Mouse (Mus musculus) retina, embryonic 14.5 days (tissue): Measurements from ENCODE around the gene Tmcc1.
"Not testable (repeated sequence)": the region's sequence is repeated elsewhere in the genome, so short reads cannot be mapped to it uniquely, and the experiment has no call there.

ENCODE experiments used
- DNase-seq: peaks from one replicate; pipeline ENCODE4 v3.0.0-alpha.2; 2015; ENCODE audit warnings: low spot score

Tmcc1 gene

GRCm38 (mm10) chr6:116193394-116194393 is at the start of gene Tmcc1:
Gene Tmcc1 (minus strand): TSS chr6:116193486.
- peak; percentile 98 for DNase-seq

GRCm38 (mm10) chr6:116240371-116240770 is 47.1 kb upstream of the Tmcc1 start:
- DNase-seq, result no peak

- no peak for DNase-seq
Measured at GRCm38 (mm10) chr6:116238083-116238482, 44.8 kb upstream of the Tmcc1 start.

GRCm38 (mm10) chr6:116235336-116235735 is 42.0 kb upstream of the Tmcc1 start:
- DNase-seq, result no peak

- DNase-seq, result not testable (repeated sequence)
Measured at GRCm38 (mm10) chr6:116234821-116235220, 41.5 kb upstream of the Tmcc1 start.

GRCm38 (mm10) chr6:116228785-116229525 is 35.7 kb upstream of the Tmcc1 start:
- peak; percentile 82 for DNase-seq

GRCm38 (mm10) chr6:116227767-116228166 is 34.5 kb upstream of the Tmcc1 start:
- DNase-seq, result no peak

- peak; percentile 97 for DNase-seq
Measured at GRCm38 (mm10) chr6:116207729-116208534, 14.6 kb upstream of the Tmcc1 start, which contains the start of gene Washc2. Gene Washc2 (plus strand): TSS chr6:116208038.

- no peak for DNase-seq
Measured at GRCm38 (mm10) chr6:116199682-116200081, 6.4 kb upstream of the Tmcc1 start.

GRCm38 (mm10) chr6:116198173-116198572 is 4.9 kb upstream of the Tmcc1 start:
- peak; percentile 66 for DNase-seq

- DNase-seq, result no peak
Measured at GRCm38 (mm10) chr6:116195811-116196210, 2.5 kb upstream of the Tmcc1 start.

- no peak for DNase-seq
Measured at GRCm38 (mm10) chr6:116192809-116193311, 426 bp downstream of the Tmcc1 start.

- DNase-seq, result no peak
Measured at GRCm38 (mm10) chr6:116189417-116189816, 3.9 kb downstream of the Tmcc1 start.

GRCm38 (mm10) chr6:116186485-116186884 is 6.8 kb downstream of the Tmcc1 start:
- no peak for DNase-seq

GRCm38 (mm10) chr6:116183509-116183908 is 9.8 kb downstream of the Tmcc1 start:
- no peak for DNase-seq

GRCm38 (mm10) chr6:116180731-116181130 is 12.6 kb downstream of the Tmcc1 start:
- DNase-seq, result no peak

- DNase-seq, result no peak
Measured at GRCm38 (mm10) chr6:116178376-116178775, 14.9 kb downstream of the Tmcc1 start.

GRCm38 (mm10) chr6:116173511-116174099 is 19.7 kb downstream of the Tmcc1 start:
- DNase-seq, result not testable (repeated sequence)

- no peak for DNase-seq
Measured at GRCm38 (mm10) chr6:116166383-116166782, 26.9 kb downstream of the Tmcc1 start.

- peak; percentile 48 for DNase-seq
Measured at GRCm38 (mm10) chr6:116154854-116155624, 38.2 kb downstream of the Tmcc1 start.
